Mouse (Mus musculus) heart, adult 11 months (tissue): ENCODE results near the gene Pax6.

Source experiments
- DNase-seq: peaks from one replicate; pipeline ENCODE4 v3.0.0; 2022

Pax6 gene

GRCm38 (mm10) chr2:105684991-105685650, 16.4 kb downstream of the Pax6 start:
- peak; percentile 81 for DNase-seq

- DNase-seq, result peak; percentile 27
Measured at GRCm38 (mm10) chr2:105685651-105686050, 17.0 kb downstream of the Pax6 start.

- DNase-seq, result peak; percentile 75
Measured at GRCm38 (mm10) chr2:105686363-105687316, 17.9 kb downstream of the Pax6 start.

- peak; percentile 86 for DNase-seq
Measured at GRCm38 (mm10) chr2:105687317-105687991, 18.8 kb downstream of the Pax6 start.

GRCm38 (mm10) chr2:105688011-105688410, 19.3 kb downstream of the Pax6 start:
- no peak for DNase-seq

GRCm38 (mm10) chr2:105688436-105689303, 20.0 kb downstream of the Pax6 start:
- peak; percentile 60 for DNase-seq

- no peak for DNase-seq
Measured at GRCm38 (mm10) chr2:105689304-105689770, 20.6 kb downstream of the Pax6 start.

GRCm38 (mm10) chr2:105689771-105690639, 21.3 kb downstream of the Pax6 start:
- DNase-seq, result peak; percentile 82

GRCm38 (mm10) chr2:105691296-105691695, 22.6 kb downstream of the Pax6 start:
- DNase-seq, result peak; percentile 46

- peak; percentile 55 for DNase-seq
Measured at GRCm38 (mm10) chr2:105697741-105698140, 29.0 kb downstream of the Pax6 start.

- DNase-seq, result peak; percentile 51
Measured at GRCm38 (mm10) chr2:105698631-105699030, 29.9 kb downstream of the Pax6 start.

GRCm38 (mm10) chr2:105701781-105702180, 33.1 kb downstream of the Pax6 start:
- DNase-seq, result peak; percentile 57

GRCm38 (mm10) chr2:105702586-105702985, 33.9 kb downstream of the Pax6 start:
- peak; percentile 75 for DNase-seq

GRCm38 (mm10) chr2:105705320-105705719, 36.6 kb downstream of the Pax6 start:
- DNase-seq, result no peak

- no peak for DNase-seq
Measured at GRCm38 (mm10) chr2:105709126-105709525, 40.4 kb downstream of the Pax6 start.

GRCm38 (mm10) chr2:105710511-105710910, 41.8 kb downstream of the Pax6 start:
- DNase-seq, result no peak

- no peak for DNase-seq
Measured at GRCm38 (mm10) chr2:105715409-105716115, 46.9 kb downstream of the Pax6 start.

GRCm38 (mm10) chr2:105726657-105727056, 58.0 kb downstream of the Pax6 start:
- no peak for DNase-seq

GRCm38 (mm10) chr2:105730704-105731103, 62.0 kb downstream of the Pax6 start:
- no peak for DNase-seq

- no peak for DNase-seq
Measured at GRCm38 (mm10) chr2:105736166-105736565, 67.5 kb downstream of the Pax6 start.
